Mouse (Mus musculus): ENCODE data around the gene Fiz1. TPM values are rescaled to one million over a fixed set of nuclear protein-coding genes. Genes with fewer than 3 reads are reported as not detected.
"Not testable (repeated sequence)": the region's sequence is repeated elsewhere in the genome, so short reads cannot be mapped to it uniquely, and the experiment has no call there.

Fiz1 gene
- polyA plus RNA-seq, 1 experiment from 2014 or later = 15.6 TPM

GRCm38 (mm10) chr7:5019576-5019975 is 5.1 kb upstream of the Fiz1 start:
- ATAC-seq (ENCODE audit: insufficient read depth); H3K27me3 ChIP-seq; H3K9me3 ChIP-seq (replicated peaks): not testable (repeated sequence)
- peaks cover 36% of the 10 kb centered on the region for H3K36me3 ChIP-seq (replicated peaks)
- H3K4me3 ChIP-seq (replicated peaks) = peak overlapping the region; percentile 81
- peaks cover 45% of the 10 kb centered on the region for H3K4me1 ChIP-seq (replicated peaks)
- peak overlapping the region; percentile 94 for H3K27ac ChIP-seq (replicated peaks)
- H3K4me2 ChIP-seq = peak overlapping the region; percentile 78
- H3K9ac ChIP-seq = peak overlapping the region; percentile 94; the same call in 1 of the 2 replicates
- 20% methylated on average over 8 of the region's 8 CpGs for WGBS (ENCODE audit: insufficient replicate concordance)

GRCm38 (mm10) chr7:5017931-5018330 is 3.4 kb upstream of the Fiz1 start:
- Histone ChIP-seq H3K27ac (replicated peaks) (no peak overlapping the region), H3K4me2 (no peak overlapping the region), H3K9me3 (replicated peaks) (no peaks in the 10 kb centered on the region), H3K9ac (no peak overlapping the region), H3K4me1 (replicated peaks) (peaks cover 57% of the 10 kb centered on the region), H3K27me3 (no peaks in the 10 kb centered on the region), H3K4me3 (replicated peaks) (no peak overlapping the region), H3K36me3 (replicated peaks) (peaks cover 28% of the 10 kb centered on the region)
- no peak for ATAC-seq (ENCODE audit: insufficient read depth)
- 90% methylated on average over 21 of the region's 21 CpGs for WGBS (ENCODE audit: insufficient replicate concordance)

- Histone ChIP-seq H3K9ac (no peak overlapping the region), H3K4me2 (no peak overlapping the region), H3K9me3 (replicated peaks) (no peaks in the 10 kb centered on the region), H3K4me3 (replicated peaks) (no peak overlapping the region), H3K4me1 (replicated peaks) (peaks cover 55% of the 10 kb centered on the region), H3K27me3 (no peaks in the 10 kb centered on the region), H3K36me3 (replicated peaks) (peaks cover 28% of the 10 kb centered on the region), H3K27ac (replicated peaks) (no peak overlapping the region)
- WGBS (ENCODE audit: insufficient replicate concordance) = 82% methylated on average over 16 of the region's 16 CpGs
- no peak for ATAC-seq (ENCODE audit: insufficient read depth)
These were observed 2.9 kb upstream of the Fiz1 start for GRCm38 (mm10) chr7:5017352-5017751.

GRCm38 (mm10) chr7:5016920-5017319 is 2.4 kb upstream of the Fiz1 start:
- no peak for ATAC-seq (ENCODE audit: insufficient read depth)
- Histone ChIP-seq H3K27ac (replicated peaks) (no peak overlapping the region), H3K9me3 (replicated peaks) (no peaks in the 10 kb centered on the region), H3K4me2 (no peak overlapping the region), H3K4me1 (replicated peaks) (peaks cover 50% of the 10 kb centered on the region), H3K36me3 (replicated peaks) (peaks cover 30% of the 10 kb centered on the region), H3K27me3 (no peaks in the 10 kb centered on the region), H3K9ac (no peak overlapping the region), H3K4me3 (replicated peaks) (no peak overlapping the region)
- 90% methylated on average over 2 of the region's 2 CpGs for WGBS (ENCODE audit: insufficient replicate concordance)

GRCm38 (mm10) chr7:5016057-5016456 is 1.6 kb upstream of the Fiz1 start:
- Histone ChIP-seq H3K9me3 (replicated peaks) (no peaks in the 10 kb centered on the region), H3K27ac (replicated peaks) (peak overlapping the region; percentile 98), H3K4me3 (replicated peaks) (peak overlapping the region; percentile 77), H3K9ac (peak overlapping the region; percentile 81), H3K27me3 (no peaks in the 10 kb centered on the region), H3K36me3 (replicated peaks) (peaks cover 39% of the 10 kb centered on the region), H3K4me2 (peak overlapping the region; percentile 93), H3K4me1 (replicated peaks) (peaks cover 42% of the 10 kb centered on the region)
- WGBS (ENCODE audit: insufficient replicate concordance) = 41% methylated on average over 3 of the region's 3 CpGs
- no peak for ATAC-seq (ENCODE audit: insufficient read depth)

- WGBS (ENCODE audit: insufficient replicate concordance) = under 1% methylated on average over 75 of the region's 76 CpGs
- Histone ChIP-seq H3K36me3 (replicated peaks) (peaks cover 46% of the 10 kb centered on the region), H3K9me3 (replicated peaks) (no peaks in the 10 kb centered on the region), H3K4me1 (replicated peaks) (peaks cover 36% of the 10 kb centered on the region), H3K27me3 (no peaks in the 10 kb centered on the region), H3K4me3 (replicated peaks) (peak within 1 kb of the TSS; percentile 77), H3K27ac (replicated peaks) (peak within 1 kb of the TSS; percentile 98), H3K4me2 (peak within 1 kb of the TSS; percentile 93), H3K9ac (peak within 1 kb of the TSS; percentile 81)
- peak; percentile 74 for ATAC-seq (ENCODE audit: insufficient read depth)
These were observed 863 bp upstream of the Fiz1 start, which contains the start of gene Gm44973 for GRCm38 (mm10) chr7:5015118-5016001. Gene Gm44973 (plus strand): TSS chr7:5015496.

- Histone ChIP-seq H3K9ac (no peak overlapping the region), H3K36me3 (replicated peaks) (peaks cover 65% of the 10 kb centered on the region), H3K27ac (replicated peaks) (no peak overlapping the region; the same call in 1 of the 2 replicates), H3K9me3 (replicated peaks) (no peaks in the 10 kb centered on the region), H3K4me3 (replicated peaks) (peak overlapping the region; percentile 77), H3K4me1 (replicated peaks) (peaks cover 22% of the 10 kb centered on the region), H3K27me3 (no peaks in the 10 kb centered on the region), H3K4me2 (peak overlapping the region; percentile 93)
- 79% methylated on average over 27 of the region's 27 CpGs for WGBS (ENCODE audit: insufficient replicate concordance)
- no peak for ATAC-seq (ENCODE audit: insufficient read depth)
These were observed 1.6 kb downstream of the Fiz1 start for GRCm38 (mm10) chr7:5012681-5013513.

- no peaks in the 10 kb centered on the region for H3K27me3 ChIP-seq
- H3K9ac ChIP-seq = no peak overlapping the region
- no peak overlapping the region for H3K4me3 ChIP-seq (replicated peaks)
- peaks cover 64% of the 10 kb centered on the region for H3K36me3 ChIP-seq (replicated peaks)
- ATAC-seq (ENCODE audit: insufficient read depth) = no peak
- H3K4me1 ChIP-seq (replicated peaks) = peaks cover 3% of the 10 kb centered on the region
- WGBS (ENCODE audit: insufficient replicate concordance) = 92% methylated on average over 26 of the region's 26 CpGs
- H3K27ac ChIP-seq (replicated peaks) = no peak overlapping the region
- H3K9me3 ChIP-seq (replicated peaks) = no peaks in the 10 kb centered on the region
- H3K4me2 ChIP-seq = no peak overlapping the region
These were observed 6.3 kb downstream of the Fiz1 start for GRCm38 (mm10) chr7:5008229-5008628.

GRCm38 (mm10) chr7:5002876-5003275 is 11.6 kb downstream of the Fiz1 start:
- not testable (repeated sequence) for ATAC-seq (ENCODE audit: insufficient read depth); H3K4me1 ChIP-seq (replicated peaks); H3K9ac ChIP-seq; H3K9me3 ChIP-seq (replicated peaks); H3K4me2 ChIP-seq; H3K4me3 ChIP-seq (replicated peaks); H3K27ac ChIP-seq (replicated peaks); H3K27me3 ChIP-seq
- peaks cover 12% of the 10 kb centered on the region for H3K36me3 ChIP-seq (replicated peaks)
- 63% methylated on average over 8 of the region's 8 CpGs for WGBS (ENCODE audit: insufficient replicate concordance)

- H3K9me3 ChIP-seq (replicated peaks) = no peaks in the 10 kb centered on the region
- H3K27ac ChIP-seq (replicated peaks) = no peak overlapping the region
- no peak overlapping the region for H3K4me3 ChIP-seq (replicated peaks)
- no peak overlapping the region for H3K9ac ChIP-seq
- no peaks in the 10 kb centered on the region for H3K36me3 ChIP-seq (replicated peaks)
- peaks cover 17% of the 10 kb centered on the region for H3K27me3 ChIP-seq
- H3K4me1 ChIP-seq (replicated peaks) = no peaks in the 10 kb centered on the region
- WGBS (ENCODE audit: insufficient replicate concordance) = 41% methylated on average over 2 of the region's 2 CpGs
- no peak overlapping the region for H3K4me2 ChIP-seq
- no peak for ATAC-seq (ENCODE audit: insufficient read depth)
These were observed 14.6 kb downstream of the Fiz1 start for GRCm38 (mm10) chr7:4999876-5000275.

GRCm38 (mm10) chr7:4996934-4997333 is 17.6 kb downstream of the Fiz1 start:
- H3K4me1 ChIP-seq (replicated peaks) = no peaks in the 10 kb centered on the region
- no peak overlapping the region for H3K9ac ChIP-seq
- H3K36me3 ChIP-seq (replicated peaks) = no peaks in the 10 kb centered on the region; the same call in 1 of the 2 replicates
- no peak for ATAC-seq (ENCODE audit: insufficient read depth)
- H3K4me3 ChIP-seq (replicated peaks) = no peak overlapping the region
- H3K27ac ChIP-seq (replicated peaks) = no peak overlapping the region
- peaks cover 39% of the 10 kb centered on the region for H3K27me3 ChIP-seq
- 64% methylated on average over 8 of the region's 8 CpGs for whole genome bisulfite sequencing (ENCODE audit: insufficient replicate concordance)
- H3K9me3 ChIP-seq (replicated peaks) = no peaks in the 10 kb centered on the region
- no peak overlapping the region for H3K4me2 ChIP-seq

All from liver, embryonic 15.5 days (tissue).